Mouse (Mus musculus) cerebellum, adult 2 months (tissue): ENCODE measurements around the gene Ubxn6.

Experiments used
- CTCF ChIP-seq: fragments of 200-500 bp; IDR thresholded peaks from 2 replicates; pipeline ENCODE4 v1.5.1; 2011; ENCODE audit warnings: low read depth, mild to moderate bottlenecking, control low read depth, low read length, moderate library complexity, borderline replicate concordance; ENCODE audit not compliant: insufficient read depth
- POLR2A ChIP-seq: fragments of 200-500 bp; IDR thresholded peaks from 2 replicates; pipeline ENCODE4 v1.6.1; 2011; ENCODE audit warnings: low read length, control low read depth, borderline replicate concordance; ENCODE audit not compliant: insufficient read depth

DNA sequence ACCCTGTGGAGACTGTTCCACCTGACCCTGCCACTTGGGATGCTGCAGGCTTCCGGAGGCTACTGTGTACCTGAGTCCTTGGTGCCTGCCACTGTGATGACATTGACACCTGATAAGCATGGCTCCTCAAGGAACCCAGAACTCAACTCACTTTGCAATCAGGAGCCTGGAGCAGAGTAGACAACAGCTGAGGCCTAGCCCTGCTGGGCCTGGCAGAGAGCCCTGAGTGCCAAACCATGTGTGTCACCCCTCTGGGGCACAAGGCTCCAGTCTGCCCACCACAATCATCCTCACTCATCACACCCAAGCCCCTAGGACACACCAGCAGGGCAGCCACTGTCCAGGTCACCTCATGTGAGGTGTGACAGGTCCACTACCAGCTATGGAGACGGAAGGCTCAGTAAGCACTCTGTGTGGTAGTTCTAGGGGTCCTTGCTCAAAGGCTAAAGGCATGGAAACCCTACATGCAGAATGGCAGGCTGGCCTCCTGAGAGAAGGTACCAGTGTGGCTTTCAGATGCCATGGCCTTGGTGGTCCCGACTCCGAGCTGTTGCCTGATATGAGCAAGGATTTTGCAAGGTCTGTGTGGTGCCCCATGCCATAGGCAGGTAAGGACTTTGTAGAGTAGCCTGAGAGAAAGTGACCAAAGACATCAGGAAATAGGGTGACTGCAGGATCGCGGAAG lies 54.3 kb downstream of the Ubxn6 start:
- no peak for TF ChIP-seq POLR2A
- TF ChIP-seq CTCF, result no peak
